Mouse (Mus musculus): ENCODE results near the gene Apoc3.

Gene Apoc3

GRCm38 (mm10) chr9:46196699-46197169 lies 38.7 kb downstream of the Apoc3 start:
- no peak for DNase-seq (ENCODE audit: low read depth, low spot score)

DNA sequence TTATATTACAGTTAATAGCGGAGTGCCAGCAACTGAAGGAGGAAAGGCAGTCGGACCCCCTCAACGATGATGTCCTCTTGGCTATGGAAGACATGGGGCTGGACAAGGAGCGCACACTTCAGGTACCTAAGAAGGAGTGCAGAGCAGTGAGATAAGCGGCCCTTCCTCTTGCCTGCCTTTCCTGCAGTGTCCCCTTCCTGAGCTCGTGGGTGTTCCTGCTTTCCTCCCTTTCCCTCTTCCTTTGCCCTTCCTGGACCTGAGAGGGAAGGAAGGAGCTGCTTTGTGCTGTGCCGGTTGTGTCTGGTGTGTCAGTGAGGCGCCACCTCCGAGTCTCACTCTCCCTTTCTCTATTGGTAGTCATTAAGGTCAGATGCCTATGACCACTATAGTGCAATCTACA lies 40.6 kb downstream of the Apoc3 start:
- DNase-seq (ENCODE audit: low read depth, low spot score) = no peak

GRCm38 (mm10) chr9:46192642-46193041 lies 42.8 kb downstream of the Apoc3 start:
- no peak for DNase-seq (ENCODE audit: low read depth, low spot score)

DNA sequence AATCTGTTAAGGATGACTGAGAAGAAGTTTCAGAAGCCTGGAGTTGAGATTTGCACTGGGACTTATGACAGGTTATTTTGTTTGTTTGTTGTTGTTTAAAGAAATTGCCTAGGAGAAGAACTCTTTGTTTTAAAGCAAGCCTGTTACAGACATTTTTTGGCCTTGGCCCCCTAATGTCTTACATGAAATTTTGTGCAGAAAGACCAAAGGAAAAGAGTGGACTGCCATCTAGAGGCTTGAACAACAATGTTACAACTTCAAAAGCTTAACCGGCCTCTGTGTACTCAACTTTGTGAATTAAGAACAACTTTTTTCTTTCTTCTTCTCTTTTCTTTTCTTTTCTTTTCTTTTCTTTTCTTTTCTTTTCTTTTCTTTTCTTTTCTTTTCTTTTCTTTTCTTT lies 43.8 kb downstream of the Apoc3 start:
- no peak for DNase-seq (ENCODE audit: low read depth, low spot score)

GRCm38 (mm10) chr9:46191234-46191633 lies 44.2 kb downstream of the Apoc3 start:
- no peak for DNase-seq (ENCODE audit: low read depth, low spot score)

DNA sequence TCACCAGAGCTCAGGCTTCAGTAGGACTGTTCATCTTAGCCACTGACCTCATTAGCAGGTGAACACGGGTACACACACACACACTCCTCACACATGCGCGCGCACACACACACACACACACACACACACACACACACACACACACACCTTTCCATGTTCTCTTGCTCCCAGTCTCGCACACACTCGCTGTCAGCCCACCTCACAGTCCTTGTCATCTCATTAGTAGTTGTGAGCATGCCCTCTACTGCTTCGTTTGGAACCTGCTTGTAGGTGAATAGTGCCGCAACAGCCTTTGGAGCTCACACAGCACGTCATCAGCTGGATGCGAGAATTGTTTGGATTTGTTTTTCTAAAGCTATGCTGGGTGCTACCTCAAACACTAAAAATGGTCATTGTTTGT lies 46.1 kb downstream of the Apoc3 start:
- no peak for DNase-seq (ENCODE audit: low read depth, low spot score)

DNA sequence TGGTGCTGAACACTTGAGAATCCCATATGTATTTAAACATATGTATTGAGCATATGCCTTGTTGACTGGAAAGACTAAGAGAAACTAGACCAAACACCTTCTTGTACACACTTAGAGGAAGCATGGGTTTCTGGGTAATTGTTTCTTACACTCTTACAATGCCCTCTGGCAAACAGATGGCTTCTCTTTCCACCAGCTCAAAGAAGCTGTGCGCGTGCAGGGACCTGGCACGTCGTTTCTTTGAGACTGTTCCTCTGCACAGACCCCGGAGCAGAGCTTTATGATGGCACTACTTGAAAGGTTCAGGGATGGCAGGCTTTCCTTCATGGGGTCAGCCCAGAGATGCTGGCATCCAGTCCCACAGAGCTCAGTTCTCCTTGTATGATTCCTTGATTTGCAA lies 46.5 kb downstream of the Apoc3 start:
- no peak for DNase-seq (ENCODE audit: low read depth, low spot score)

- no peak for DNase-seq (ENCODE audit: low read depth, low spot score)
Measured at GRCm38 (mm10) chr9:46188370-46188769, 47.1 kb downstream of the Apoc3 start.

DNA sequence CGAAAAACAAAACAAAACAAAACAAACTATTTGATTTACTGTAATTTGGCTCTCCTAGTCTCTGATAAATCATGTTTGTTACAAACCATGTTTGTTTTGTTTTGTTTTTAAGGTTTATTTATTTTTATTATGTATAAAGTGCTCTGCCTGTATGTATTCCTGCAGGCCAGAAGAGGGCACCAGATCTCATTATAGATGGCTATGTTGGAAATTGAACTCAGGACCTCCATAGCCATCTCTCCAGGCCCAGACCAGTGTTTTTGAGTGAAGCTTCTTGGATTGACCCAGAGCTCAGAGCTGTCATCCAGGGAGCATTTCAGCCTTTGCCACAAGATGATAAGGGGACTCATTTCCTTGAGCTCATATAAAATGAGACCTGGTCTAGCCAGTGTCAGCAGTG lies 49.0 kb downstream of the Apoc3 start:
- DNase-seq (ENCODE audit: low read depth, low spot score) = no peak

DNA sequence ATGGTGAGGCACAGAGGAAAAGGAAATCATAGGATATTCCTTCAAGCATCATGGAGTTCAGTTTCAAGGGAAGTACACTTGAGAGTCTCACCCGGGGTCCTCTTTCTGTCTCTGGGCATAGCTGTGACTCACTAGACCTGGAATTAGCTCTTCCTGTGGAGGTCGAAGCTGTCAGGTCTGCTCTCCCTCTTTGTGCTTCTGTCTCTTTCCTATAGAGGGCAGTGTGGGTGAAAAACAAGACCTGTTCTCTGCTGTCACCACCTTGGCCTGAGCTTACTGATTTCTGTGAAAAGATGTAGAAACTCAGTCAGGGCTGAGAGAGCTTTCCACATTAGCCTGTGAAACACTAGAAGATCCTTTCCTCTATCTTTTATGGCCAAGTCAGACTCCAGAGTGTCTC lies 50.2 kb downstream of the Apoc3 start:
- no peak for DNase-seq (ENCODE audit: low read depth, low spot score)

DNA sequence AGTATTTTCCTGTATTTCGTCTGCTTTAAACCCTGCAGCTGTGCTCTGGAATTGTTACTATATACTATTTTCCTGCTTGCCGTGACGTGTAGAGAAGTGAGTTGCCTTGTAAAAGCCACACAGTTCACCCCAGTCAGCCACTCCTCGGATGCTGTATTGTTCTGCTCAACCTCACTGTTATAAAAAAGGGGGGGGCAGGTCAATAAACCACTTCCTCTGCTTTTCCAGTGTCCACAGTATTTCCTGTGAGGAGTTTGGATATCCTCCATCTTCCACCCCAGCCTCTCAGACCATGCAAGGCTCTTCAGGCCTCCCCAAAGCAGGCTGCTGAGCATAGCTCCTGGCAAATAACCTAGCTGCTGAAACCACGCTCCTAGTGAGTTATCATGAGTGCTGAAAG lies 50.9 kb downstream of the Apoc3 start:
- no peak for DNase-seq (ENCODE audit: low read depth, low spot score)

Data from telencephalon, adult 2 months (tissue).